16 mouse cellular contexts compared by ENCODE assay signal in the genomic region with DNA sequence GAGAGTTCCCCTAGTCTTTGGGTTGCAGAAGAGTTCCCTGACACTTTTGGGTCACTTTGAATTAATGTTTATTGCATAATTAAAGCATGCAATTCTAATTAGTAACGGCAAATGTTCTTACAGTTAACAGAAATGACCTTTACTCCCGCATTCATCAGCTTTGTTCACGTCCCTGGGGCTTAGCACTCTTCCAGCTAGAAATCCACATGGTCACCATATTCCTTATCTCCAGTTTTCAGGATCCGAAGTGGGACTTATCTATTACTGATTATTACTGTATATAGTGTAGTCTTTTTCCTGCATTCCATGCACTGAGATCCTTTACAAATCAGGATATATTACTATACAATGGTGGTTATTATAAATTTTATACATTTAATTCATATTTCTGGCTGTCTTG.
"Had no signal": no experiment of that assay in that cellular context is flagged by ENCODE, and none has a peak within 500 bp of the region (broad histone marks: within the 10 kb centered on the region; RNA-seq: fewer than 3 reads in every experiment).

No protein-coding gene starts in this region.

- H3K27me3 ChIP-seq: limb, embryonic 13.5 days; liver, embryonic 12.5 days; liver, embryonic 15.5 days; lung, embryonic 15.5 days; megakaryocyte, embryonic 14.5 days had no signal

- H3K4me2 ChIP-seq: limb, embryonic 13.5 days; liver, embryonic 12.5 days; liver, embryonic 15.5 days; lung, embryonic 15.5 days had no signal

- H3K36me3 ChIP-seq: limb, embryonic 10.5 days; limb, embryonic 13.5 days; liver, embryonic 12.5 days; liver, embryonic 15.5 days; lung, embryonic 15.5 days had no signal

- H3K9me3 ChIP-seq: limb, embryonic 10.5 days; limb, embryonic 13.5 days; liver, embryonic 12.5 days; liver, embryonic 15.5 days; lung, embryonic 15.5 days; megakaryocyte, embryonic 14.5 days had no signal

- H3K27ac ChIP-seq: layer of hippocampus, adult 2 months; limb, embryonic 10.5 days; limb, embryonic 13.5 days; liver, embryonic 12.5 days; liver, embryonic 15.5 days; lung, embryonic 15.5 days had no signal

- H3K9ac ChIP-seq: limb, embryonic 13.5 days; liver, embryonic 12.5 days; liver, embryonic 15.5 days; lung, embryonic 15.5 days had no signal

- DNase-seq: kidney, postnatal 14 days; layer of hippocampus, adult 9-11 months; liver; lung, adult 18-20 months; lung, postnatal 10 days; lung, postnatal 36 days; thymus, adult 18-20 months; thymus, postnatal 4 days had no signal

- H3K4me3 ChIP-seq: layer of hippocampus, adult 2 months; limb, embryonic 10.5 days; limb, embryonic 13.5 days; liver, embryonic 12.5 days; liver, embryonic 15.5 days; lung, embryonic 15.5 days; megakaryocyte, embryonic 14.5 days had no signal

- H3K4me1 ChIP-seq: limb, embryonic 10.5 days; limb, embryonic 13.5 days; liver, embryonic 12.5 days; liver, embryonic 15.5 days; lung, embryonic 15.5 days; megakaryocyte, embryonic 14.5 days had no signal

- ATAC-seq: intestine, embryonic 16.5 days; liver, embryonic 12.5 days had no signal
